Mouse (Mus musculus): Measurements from ENCODE around the gene Pdzd7. TPM values are rescaled to one million over a fixed set of nuclear protein-coding genes. Genes with fewer than 3 reads are reported as not detected.

The Pdzd7 gene
- polyA plus RNA-seq, 1 experiment from 2014 or later: 0.41 TPM

DNA sequence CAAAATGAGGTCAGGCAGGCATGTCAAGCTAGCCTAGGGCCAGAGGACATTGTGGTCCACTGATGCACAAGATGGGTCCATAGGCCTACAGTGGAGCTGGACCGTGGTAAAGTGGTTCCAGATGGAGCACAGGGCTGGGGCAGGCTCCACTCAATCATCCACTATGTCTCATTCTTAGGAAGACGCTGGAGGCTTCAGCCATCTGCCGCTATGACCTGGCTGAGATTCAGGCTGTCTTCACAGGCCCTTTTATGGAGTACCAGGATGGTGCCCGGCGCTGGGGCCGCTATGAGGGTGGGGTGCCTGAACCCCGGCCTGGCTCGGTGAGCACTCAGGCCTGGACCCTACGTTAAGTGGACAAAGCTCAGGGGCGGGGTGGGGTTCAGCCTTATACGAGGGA, 47.7 kb downstream of the Pdzd7 start:
- Histone ChIP-seq H3K27me3 (ENCODE audit: control insufficient read depth, insufficient read depth, low read length) (no peaks in the 10 kb centered on the region), H3K27ac (replicated peaks; ENCODE audit: low read depth, low read length) (no peak overlapping the region), H3K4me1 (ENCODE audit: control insufficient read depth, insufficient read depth, low read length) (no peaks in the 10 kb centered on the region), H3K9ac (replicated peaks; ENCODE audit: low read length) (no peak overlapping the region), H3K9me3 (replicated peaks; ENCODE audit: control insufficient read depth, low read length) (no peaks in the 10 kb centered on the region), H3K4me3 (ENCODE audit: low read depth, low read length) (no peak overlapping the region), H3K36me3 (replicated peaks; ENCODE audit: control insufficient read depth, insufficient read depth, low read depth, low read length) (peaks cover 2% of the 10 kb centered on the region; the same call in 1 of the 2 replicates), H3K4me2 (ENCODE audit: low read depth, low read length) (no peak overlapping the region)
- DNase-seq (ENCODE audit: low spot score) (no peak), ATAC-seq (replicated peaks; ENCODE audit: insufficient number of reproducible peaks, low FRiP score, low TSS enrichment, low read depth) (no peak)
- WGBS: 63% methylated on average over 11 of the region's 11 CpGs

DNA sequence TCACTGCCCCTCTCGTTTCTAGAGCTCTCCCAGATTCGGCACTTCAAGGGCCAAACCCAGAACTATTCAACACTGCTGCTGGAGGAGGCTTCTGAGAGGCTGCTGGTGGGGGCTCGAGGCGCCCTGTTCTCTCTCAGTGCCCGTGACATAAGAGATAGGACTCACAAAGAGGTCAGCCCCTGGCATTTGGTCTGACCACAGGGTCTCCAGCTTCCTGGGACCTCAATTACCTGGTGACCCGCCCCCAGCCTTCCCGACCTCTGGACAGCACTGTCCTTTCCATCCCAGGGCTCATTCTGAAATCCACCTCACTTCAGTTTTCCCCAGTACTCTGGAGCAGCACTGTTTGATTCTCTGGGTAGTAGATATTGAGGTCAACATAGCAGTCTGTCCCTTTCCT, 52.8 kb downstream of the Pdzd7 start:
- 49% methylated on average over 7 of the region's 7 CpGs for WGBS
- H3K36me3 ChIP-seq (replicated peaks; ENCODE audit: control insufficient read depth, insufficient read depth, low read depth, low read length): no peaks in the 10 kb centered on the region; the same call in 1 of the 2 replicates
- no peaks in the 10 kb centered on the region for H3K27me3 ChIP-seq (ENCODE audit: control insufficient read depth, insufficient read depth, low read length)
- DNase-seq (ENCODE audit: low spot score): no peak
- no peak overlapping the region for H3K4me2 ChIP-seq (ENCODE audit: low read depth, low read length)
- H3K9me3 ChIP-seq (replicated peaks; ENCODE audit: control insufficient read depth, low read length): no peaks in the 10 kb centered on the region
- H3K4me1 ChIP-seq (ENCODE audit: control insufficient read depth, insufficient read depth, low read length): no peaks in the 10 kb centered on the region; the same call in 1 of the 2 replicates
- H3K4me3 ChIP-seq (ENCODE audit: low read depth, low read length): no peak overlapping the region
- H3K27ac ChIP-seq (replicated peaks; ENCODE audit: low read depth, low read length): no peak overlapping the region
- no peak for ATAC-seq (replicated peaks; ENCODE audit: insufficient number of reproducible peaks, low FRiP score, low TSS enrichment, low read depth)
- H3K9ac ChIP-seq (replicated peaks; ENCODE audit: low read length): no peak overlapping the region

DNA sequence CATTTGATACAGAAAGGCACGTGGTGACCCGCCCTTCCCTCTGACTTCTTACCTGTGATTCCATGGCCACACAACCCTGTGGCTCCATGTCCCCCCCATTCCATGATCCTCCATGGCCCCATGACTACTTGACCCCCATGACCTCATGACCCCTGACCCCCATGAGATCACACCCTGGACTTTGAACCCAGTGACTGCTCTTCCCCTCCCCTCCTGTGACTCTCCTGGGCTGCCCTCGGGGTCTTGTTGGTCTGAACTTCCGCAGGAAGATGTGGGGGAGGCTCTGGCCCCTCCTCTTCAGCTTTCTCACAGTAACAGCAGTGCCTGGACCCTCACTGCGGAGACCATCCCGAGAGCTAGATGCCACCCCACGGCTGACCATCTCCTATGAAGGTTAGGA, 53.3 kb downstream of the Pdzd7 start:
- Histone ChIP-seq H3K36me3 (replicated peaks; ENCODE audit: control insufficient read depth, insufficient read depth, low read depth, low read length) (no peaks in the 10 kb centered on the region; the same call in 1 of the 2 replicates), H3K4me3 (ENCODE audit: low read depth, low read length) (no peak overlapping the region), H3K9ac (replicated peaks; ENCODE audit: low read length) (no peak overlapping the region), H3K27me3 (ENCODE audit: control insufficient read depth, insufficient read depth, low read length) (no peaks in the 10 kb centered on the region), H3K27ac (replicated peaks; ENCODE audit: low read depth, low read length) (no peak overlapping the region), H3K9me3 (replicated peaks; ENCODE audit: control insufficient read depth, low read length) (no peaks in the 10 kb centered on the region), H3K4me2 (ENCODE audit: low read depth, low read length) (no peak overlapping the region), H3K4me1 (ENCODE audit: control insufficient read depth, insufficient read depth, low read length) (no peaks in the 10 kb centered on the region; the same call in 1 of the 2 replicates)
- DNase-seq (ENCODE audit: low spot score): no peak
- WGBS: 33% methylated on average over 7 of the region's 7 CpGs
- ATAC-seq (replicated peaks; ENCODE audit: insufficient number of reproducible peaks, low FRiP score, low TSS enrichment, low read depth): no peak

DNA sequence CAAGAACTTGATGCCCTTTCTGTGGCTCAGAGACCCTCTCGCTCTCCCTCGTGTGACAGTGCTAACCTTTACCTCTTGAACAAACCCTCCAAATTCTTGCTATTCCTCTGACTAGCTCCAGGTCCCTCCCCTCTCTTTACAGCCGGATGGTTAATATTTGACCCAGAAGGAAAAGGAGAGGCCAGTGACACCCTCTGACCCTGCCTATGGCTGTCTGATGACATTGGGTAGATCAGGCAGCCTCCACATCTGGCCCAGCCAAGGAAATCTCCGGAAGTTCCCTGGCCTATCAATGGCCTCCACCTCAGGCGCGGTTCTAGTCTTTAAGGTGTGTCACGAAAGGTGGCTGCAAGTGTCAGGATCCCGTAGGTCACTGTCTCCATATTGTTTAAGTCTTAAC, 54.5 kb downstream of the Pdzd7 start:
- no peaks in the 10 kb centered on the region; the same call in 1 of the 2 replicates for H3K36me3 ChIP-seq (replicated peaks; ENCODE audit: control insufficient read depth, insufficient read depth, low read depth, low read length)
- no peaks in the 10 kb centered on the region for H3K9me3 ChIP-seq (replicated peaks; ENCODE audit: control insufficient read depth, low read length)
- ATAC-seq (replicated peaks; ENCODE audit: insufficient number of reproducible peaks, low FRiP score, low TSS enrichment, low read depth) (no peak), DNase-seq (ENCODE audit: low spot score) (no peak)
- H3K27ac ChIP-seq (replicated peaks; ENCODE audit: low read depth, low read length): no peak overlapping the region
- H3K4me2 ChIP-seq (ENCODE audit: low read depth, low read length): no peak overlapping the region
- H3K27me3 ChIP-seq (ENCODE audit: control insufficient read depth, insufficient read depth, low read length): no peaks in the 10 kb centered on the region
- H3K4me1 ChIP-seq (ENCODE audit: control insufficient read depth, insufficient read depth, low read length): no peaks in the 10 kb centered on the region; the same call in 1 of the 2 replicates
- H3K9ac ChIP-seq (replicated peaks; ENCODE audit: low read length): no peak overlapping the region
- 77% methylated on average over 8 of the region's 8 CpGs for WGBS
- H3K4me3 ChIP-seq (ENCODE audit: low read depth, low read length): no peak overlapping the region

DNA sequence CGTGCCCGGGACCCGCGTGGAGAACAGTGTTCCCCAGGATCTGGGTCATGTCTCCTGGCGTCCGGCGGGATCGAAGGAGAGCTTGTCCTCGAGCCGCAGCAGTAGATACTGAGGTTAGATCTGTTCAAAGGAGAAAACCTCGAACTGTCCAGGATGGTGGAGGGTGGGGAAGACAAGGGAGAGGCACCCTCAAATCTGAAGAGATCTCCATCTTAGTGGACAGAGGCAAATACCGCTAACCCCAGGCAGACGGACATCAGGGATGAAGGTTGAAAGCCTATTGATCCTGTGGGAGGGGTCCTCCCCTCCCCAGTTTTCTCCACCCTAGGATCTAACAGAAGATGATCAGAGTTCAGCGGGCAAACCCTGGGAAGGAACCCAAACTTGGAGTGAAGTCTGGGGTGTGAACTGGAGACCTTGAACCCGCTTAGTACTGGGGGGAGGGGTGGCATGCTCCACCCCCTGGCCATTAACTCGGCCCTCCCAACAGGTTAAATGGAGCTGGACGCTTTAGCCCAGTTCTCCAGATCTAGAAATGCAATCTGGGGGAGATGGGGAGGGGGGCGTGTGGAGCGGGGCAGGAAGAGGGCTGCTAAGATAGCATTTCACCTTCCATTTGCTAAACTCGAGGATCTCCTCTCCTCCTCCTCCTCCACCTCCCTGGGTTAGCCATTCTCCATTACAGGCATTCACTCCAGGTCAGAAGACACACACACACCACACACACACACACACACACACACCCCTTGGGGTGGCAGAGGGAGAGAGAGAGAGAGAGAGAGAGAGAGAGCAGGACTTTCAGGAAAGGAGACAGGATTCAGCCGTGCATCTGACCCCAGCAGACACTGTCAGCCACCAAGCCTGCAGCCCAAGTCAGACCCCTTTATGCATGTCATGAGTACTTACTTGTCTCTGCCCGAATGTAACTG, 55.7 kb downstream of the Pdzd7 start:
- H3K9me3 ChIP-seq (replicated peaks; ENCODE audit: control insufficient read depth, low read length): no peaks in the 10 kb centered on the region
- H3K4me3 ChIP-seq (ENCODE audit: low read depth, low read length): peak overlapping the region; percentile 73
- no peaks in the 10 kb centered on the region for H3K27me3 ChIP-seq (ENCODE audit: control insufficient read depth, insufficient read depth, low read length)
- H3K36me3 ChIP-seq (replicated peaks; ENCODE audit: control insufficient read depth, insufficient read depth, low read depth, low read length): no peaks in the 10 kb centered on the region; the same call in 1 of the 2 replicates
- H3K4me2 ChIP-seq (ENCODE audit: low read depth, low read length): peak overlapping the region; percentile 97
- H3K4me1 ChIP-seq (ENCODE audit: control insufficient read depth, insufficient read depth, low read length): no peaks in the 10 kb centered on the region; the same call in 1 of the 2 replicates
- 5% methylated on average over 22 of the region's 22 CpGs for WGBS
- H3K9ac ChIP-seq (replicated peaks; ENCODE audit: low read length): peak overlapping the region; percentile 74
- no peak overlapping the region for H3K27ac ChIP-seq (replicated peaks; ENCODE audit: low read depth, low read length)
- ATAC-seq (replicated peaks; ENCODE audit: insufficient number of reproducible peaks, low FRiP score, low TSS enrichment, low read depth): peak; percentile 32
- peak; percentile 16 for DNase-seq (ENCODE audit: low spot score)

DNA sequence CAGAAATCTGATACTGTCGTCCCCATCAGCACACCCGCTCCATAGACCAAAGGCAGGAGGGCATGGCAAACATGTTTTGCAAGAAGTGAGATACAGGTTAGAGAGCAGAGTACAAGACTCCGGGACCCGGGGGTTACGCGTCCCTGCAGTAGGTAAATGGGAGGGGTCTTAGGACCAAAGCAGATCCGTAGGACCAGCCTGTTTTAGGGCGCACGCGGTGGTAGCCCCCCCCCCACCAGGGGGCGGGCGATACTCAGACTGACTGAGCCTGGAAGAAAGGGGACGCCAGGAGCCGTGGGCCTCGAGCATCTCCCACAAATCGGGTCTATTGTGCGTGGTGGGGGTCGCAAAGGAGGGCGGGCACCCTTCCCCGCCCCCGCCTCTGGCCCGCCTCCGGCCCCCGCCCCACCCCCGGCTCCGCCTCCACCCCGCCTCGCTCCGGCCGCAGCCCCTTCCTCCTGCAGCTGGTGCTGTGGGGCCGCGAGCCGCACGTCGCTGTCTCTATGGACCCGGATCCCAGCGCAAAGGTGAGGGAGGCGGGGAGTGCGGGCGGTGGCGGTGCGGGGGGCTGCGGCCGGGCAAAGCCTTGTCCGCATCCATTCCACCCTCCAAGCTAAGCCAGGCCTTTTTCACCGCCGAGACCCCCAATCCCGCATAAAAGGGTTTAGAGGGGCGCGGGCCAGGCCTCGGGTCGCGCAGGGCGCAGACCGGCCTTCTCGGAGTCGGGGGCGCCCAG, 56.5 kb downstream of the Pdzd7 start, which contains the start of gene Sema4g:
Gene Sema4g, plus strand, starts transcription at position 271 of the 736 bp plus-strand sequence.
- Histone ChIP-seq H3K27me3 (ENCODE audit: control insufficient read depth, insufficient read depth, low read length) (no peaks in the 10 kb centered on the region), H3K36me3 (replicated peaks; ENCODE audit: control insufficient read depth, insufficient read depth, low read depth, low read length) (no peaks in the 10 kb centered on the region; the same call in 1 of the 2 replicates), H3K9me3 (replicated peaks; ENCODE audit: control insufficient read depth, low read length) (no peaks in the 10 kb centered on the region), H3K27ac (replicated peaks; ENCODE audit: low read depth, low read length) (no peak within 1 kb of the TSS; the same call in 1 of the 2 replicates), H3K4me1 (ENCODE audit: control insufficient read depth, insufficient read depth, low read length) (no peaks in the 10 kb centered on the region; the same call in 1 of the 2 replicates), H3K4me3 (ENCODE audit: low read depth, low read length) (peak within 1 kb of the TSS; percentile 73), H3K4me2 (ENCODE audit: low read depth, low read length) (peak within 1 kb of the TSS; percentile 97), H3K9ac (replicated peaks; ENCODE audit: low read length) (peak within 1 kb of the TSS; percentile 74)
- ATAC-seq (replicated peaks; ENCODE audit: insufficient number of reproducible peaks, low FRiP score, low TSS enrichment, low read depth) (peak; percentile 63), DNase-seq (ENCODE audit: low spot score) (peak; percentile 76)
- under 1% methylated on average over 56 of the region's 58 CpGs for WGBS

DNA sequence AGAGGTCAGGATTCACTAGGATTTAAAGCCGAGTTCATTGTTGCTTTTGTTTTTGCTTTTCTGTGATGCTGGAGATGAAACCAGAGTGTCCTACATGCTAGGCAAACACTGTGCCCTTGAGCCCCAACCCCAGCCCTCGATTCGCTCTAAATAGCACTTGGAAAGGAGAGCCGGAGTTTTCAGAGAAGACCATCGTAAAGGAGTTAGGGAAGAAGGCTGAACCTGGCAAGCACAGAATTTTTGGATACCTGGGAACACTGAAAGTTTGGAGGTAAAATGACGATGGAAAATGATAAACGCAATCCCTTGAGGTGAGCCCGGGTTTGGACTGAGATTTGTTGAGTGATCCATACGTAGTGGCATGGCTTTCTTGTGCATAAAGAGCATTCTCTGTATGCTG, 57.2 kb downstream of the Pdzd7 start:
- no peaks in the 10 kb centered on the region; the same call in 1 of the 2 replicates for H3K36me3 ChIP-seq (replicated peaks; ENCODE audit: control insufficient read depth, insufficient read depth, low read depth, low read length)
- H3K9me3 ChIP-seq (replicated peaks; ENCODE audit: control insufficient read depth, low read length): no peaks in the 10 kb centered on the region
- DNase-seq (ENCODE audit: low spot score): no peak
- H3K27me3 ChIP-seq (ENCODE audit: control insufficient read depth, insufficient read depth, low read length): no peaks in the 10 kb centered on the region
- WGBS: 31% methylated on average over 9 of the region's 9 CpGs
- H3K9ac ChIP-seq (replicated peaks; ENCODE audit: low read length): peak overlapping the region; percentile 74
- ATAC-seq (replicated peaks; ENCODE audit: insufficient number of reproducible peaks, low FRiP score, low TSS enrichment, low read depth): no peak
- peak overlapping the region; percentile 73 for H3K4me3 ChIP-seq (ENCODE audit: low read depth, low read length)
- H3K4me2 ChIP-seq (ENCODE audit: low read depth, low read length): peak overlapping the region; percentile 97; the same call in 1 of the 2 replicates
- H3K27ac ChIP-seq (replicated peaks; ENCODE audit: low read depth, low read length): no peak overlapping the region
- no peaks in the 10 kb centered on the region; the same call in 1 of the 2 replicates for H3K4me1 ChIP-seq (ENCODE audit: control insufficient read depth, insufficient read depth, low read length)
